ENCODE assay signal across 8 mouse cellular contexts in genomic region chr4:155653451-155654182, GRCm38 (mm10). TPM values are rescaled to one million over a fixed set of nuclear protein-coding genes. Genes with fewer than 3 reads are reported as not detected.
A peak's percentile ranks its signal among the peaks of the same experiment; 100 is the strongest.
DNase-seq lines count a peak whose midpoint lies in the region; ATAC-seq and TF ChIP-seq lines count a peak whose summit lies in the region.

No protein-coding gene starts in this region.

- peak overlapping the region; percentile 82 for H3K9ac ChIP-seq in embryonic facial prominence, embryonic 13.5 days
- peak overlapping the region; percentile 71 for H3K9ac ChIP-seq in hindbrain, embryonic 13.5 days
- H3K9ac ChIP-seq in liver, embryonic 14.5 days (replicated peaks) = no peak overlapping the region

- no peaks in the 10 kb centered on the region for H3K9me3 ChIP-seq in embryonic facial prominence, embryonic 13.5 days
- H3K9me3 ChIP-seq in hindbrain, embryonic 13.5 days = no peaks in the 10 kb centered on the region
- no peaks in the 10 kb centered on the region for H3K9me3 ChIP-seq in liver, embryonic 14.5 days (ENCODE audit: control insufficient read depth, low read length)

- intact Hi-C loops in gastrocnemius, adult 2 months (cut with DNase I) = no loop called here

- ATAC-seq in embryonic facial prominence, embryonic 13.5 days (ENCODE audit: insufficient number of reproducible peaks, insufficient read depth, low FRiP score, low TSS enrichment, low read depth) = no peak
- ATAC-seq in hindbrain, embryonic 13.5 days (ENCODE audit: low FRiP score) = no peak
- ATAC-seq in liver, embryonic 14.5 days (ENCODE audit: insufficient read depth) = no peak

- peaks cover 44% of the 10 kb centered on the region for H3K4me1 ChIP-seq in embryonic facial prominence, embryonic 13.5 days
- H3K4me1 ChIP-seq in hindbrain, embryonic 13.5 days (replicated peaks) = peaks cover 34% of the 10 kb centered on the region
- no peaks in the 10 kb centered on the region for H3K4me1 ChIP-seq in liver, embryonic 14.5 days (replicated peaks; ENCODE audit: control insufficient read depth in 2 of 2, insufficient read depth in 2 of 2, low read length in 1 of 2)

- peak overlapping the region; percentile 94 for H3K4me2 ChIP-seq in embryonic facial prominence, embryonic 13.5 days
- H3K4me2 ChIP-seq in hindbrain, embryonic 13.5 days = peak overlapping the region; percentile 66
- H3K4me2 ChIP-seq in liver, embryonic 14.5 days (ENCODE audit: low read depth) = no peak overlapping the region; the same call in none of the 2 replicates

- H3K27ac ChIP-seq in gastrocnemius, adult 2 months = peak overlapping the region; percentile 76
- 0 out of 2 replicates have a peak overlapping the region, but pooled peaks have one; percentile 33 for H3K27ac ChIP-seq in embryonic facial prominence, embryonic 13.5 days
- no peak overlapping the region for H3K27ac ChIP-seq in hindbrain, embryonic 13.5 days
- no peak overlapping the region for H3K27ac ChIP-seq in liver, embryonic 14.5 days

- peaks cover 58% of the 10 kb centered on the region for H3K27me3 ChIP-seq in embryonic facial prominence, embryonic 13.5 days
- peaks cover 73% of the 10 kb centered on the region for H3K27me3 ChIP-seq in hindbrain, embryonic 13.5 days
- H3K27me3 ChIP-seq in liver, embryonic 14.5 days (ENCODE audit: control insufficient read depth, insufficient read depth, low read length) = peaks cover 39% of the 10 kb centered on the region

- TF ChIP-seq CTCF in gastrocnemius, adult 2 months (IDR thresholded peaks at IDR 0.05) = peak; percentile 7; the same call in 1 of the 2 replicates
- 0 out of 2 replicates have a peak, but pooled peaks have one; percentile 20 for TF ChIP-seq CTCF in liver, embryonic 14.5 days (IDR thresholded peaks at IDR 0.05; ENCODE audit: low read depth)

- peak; percentile 51 for DNase-seq in gastrocnemius, adult 2 months
- DNase-seq in gastrocnemius, postnatal 25 days = no peak
- peak; percentile 54 for DNase-seq in ES-CJ7 (ENCODE audit: low read depth, low spot score)
- DNase-seq in liver, embryonic 14.5 days (ENCODE audit: low read depth in 3 of 3, low spot score in 3 of 3) = no peak
- peak; percentile 41 for DNase-seq in retina, embryonic 14.5 days (ENCODE audit: low spot score)
- DNase-seq in right cerebral cortex, postnatal 36 days (ENCODE audit: low spot score in 2 of 2) = no peak

- TF ChIP-seq EP300 in liver, embryonic 14.5 days (IDR thresholded peaks at IDR 0.05; ENCODE audit: low read depth) = no peak

- WGBS in embryonic facial prominence, embryonic 13.5 days = under 1% methylated on average over 31 of the region's 31 CpGs
- 2% methylated on average over 31 of the region's 31 CpGs for WGBS in hindbrain, embryonic 13.5 days
- 3% methylated on average over 31 of the region's 31 CpGs for WGBS in liver, embryonic 14.5 days (ENCODE audit: insufficient replicate concordance)

- H3K4me3 ChIP-seq in gastrocnemius, adult 2 months = peak overlapping the region; percentile 72
- peak overlapping the region; percentile 57 for H3K4me3 ChIP-seq in embryonic facial prominence, embryonic 13.5 days
- peak overlapping the region; percentile 35 for H3K4me3 ChIP-seq in hindbrain, embryonic 13.5 days
- no peak overlapping the region; a peak in 1 of 4 replicates for H3K4me3 ChIP-seq in liver, embryonic 14.5 days (ENCODE audit: insufficient read depth in 1 of 2, low read depth in 2 of 2, low read length in 2 of 2)

- peaks cover 64% of the 10 kb centered on the region for H3K36me3 ChIP-seq in embryonic facial prominence, embryonic 13.5 days
- H3K36me3 ChIP-seq in hindbrain, embryonic 13.5 days = peaks cover 71% of the 10 kb centered on the region
- peaks cover 18% of the 10 kb centered on the region for H3K36me3 ChIP-seq in liver, embryonic 14.5 days (replicated peaks; ENCODE audit: control insufficient read depth, insufficient read depth, low read depth)

RNA-seq across cellular contexts. Expression of gene Mmp23, which starts 0.4 kb away (rescaled TPM):
- 1 to 10 TPM in 1 of 2 experiments, under 1 TPM in 1; 0.64 to 3.0 TPM for total RNA-seq in gastrocnemius, adult 2 months (2021)
- 1 to 10 TPM; 3.0 to 5.0 TPM for total RNA-seq in gastrocnemius, postnatal 25 days (2021)
- polyA plus RNA-seq in embryonic facial prominence, embryonic 13.5 days (2015; fragmentation: Nextera tagmentation; extraction: Ambion mirVana) = 24.8 and 26.1 TPM in 2 replicates
- polyA plus RNA-seq in hindbrain, embryonic 13.5 days (2015; fragmentation: Nextera tagmentation; extraction: Ambion mirVana) = 3.9 and 4.5 TPM in 2 replicates
- polyA plus RNA-seq in liver, embryonic 14.5 days (2012; rRNA removed) = 3.4 and 5.4 TPM in 2 replicates
- 2.8 TPM in 2 replicates for polyA plus RNA-seq in liver, embryonic 14.5 days (2014; fragmentation: Nextera tagmentation; extraction: Ambion mirVana)

RNA-seq across cellular contexts. Expression of gene Gm10563, which starts 8.4 kb away (rescaled TPM):
- not detected for total RNA-seq in gastrocnemius, adult 2 months (2021)
- not detected for total RNA-seq in gastrocnemius, postnatal 25 days (2021)
- polyA plus RNA-seq in embryonic facial prominence, embryonic 13.5 days (2015; fragmentation: Nextera tagmentation; extraction: Ambion mirVana) = not detected in 2 replicates
- not detected in 2 replicates for polyA plus RNA-seq in hindbrain, embryonic 13.5 days (2015; fragmentation: Nextera tagmentation; extraction: Ambion mirVana)
- polyA plus RNA-seq in liver, embryonic 14.5 days (2012; rRNA removed) = not detected in 2 replicates
- polyA plus RNA-seq in liver, embryonic 14.5 days (2014; fragmentation: Nextera tagmentation; extraction: Ambion mirVana) = not detected in 2 replicates

RNA-seq across cellular contexts. Expression of gene Mib2, which starts 15.4 kb away (rescaled TPM):
- total RNA-seq in gastrocnemius, adult 2 months (2021) = 10 to 100 TPM; 17.7 to 19.8 TPM
- total RNA-seq in gastrocnemius, postnatal 25 days (2021) = 10 to 100 TPM; 14.4 to 14.5 TPM
- 36.1 and 36.7 TPM in 2 replicates for polyA plus RNA-seq in embryonic facial prominence, embryonic 13.5 days (2015; fragmentation: Nextera tagmentation; extraction: Ambion mirVana)
- 39.4 and 40.3 TPM in 2 replicates for polyA plus RNA-seq in hindbrain, embryonic 13.5 days (2015; fragmentation: Nextera tagmentation; extraction: Ambion mirVana)
- 4.8 and 4.9 TPM in 2 replicates for polyA plus RNA-seq in liver, embryonic 14.5 days (2012; rRNA removed)
- 1.8 and 1.9 TPM in 2 replicates for polyA plus RNA-seq in liver, embryonic 14.5 days (2014; fragmentation: Nextera tagmentation; extraction: Ambion mirVana)

RNA-seq across cellular contexts. Expression of gene Cdk11b, which starts 29.0 kb away (rescaled TPM):
- 10 to 100 TPM; 28.4 to 32.0 TPM for total RNA-seq in gastrocnemius, adult 2 months (2021)
- total RNA-seq in gastrocnemius, postnatal 25 days (2021) = 10 to 100 TPM; 25.9 to 26.1 TPM
- polyA plus RNA-seq in embryonic facial prominence, embryonic 13.5 days (2015; fragmentation: Nextera tagmentation; extraction: Ambion mirVana) = 73.9 and 76.4 TPM in 2 replicates
- 65.2 and 65.8 TPM in 2 replicates for polyA plus RNA-seq in hindbrain, embryonic 13.5 days (2015; fragmentation: Nextera tagmentation; extraction: Ambion mirVana)
- polyA plus RNA-seq in liver, embryonic 14.5 days (2012; rRNA removed) = 12.6 and 21.4 TPM in 2 replicates
- 16.3 and 19.4 TPM in 2 replicates for polyA plus RNA-seq in liver, embryonic 14.5 days (2014; fragmentation: Nextera tagmentation; extraction: Ambion mirVana)

RNA-seq across cellular contexts. Expression of gene Fndc10, which starts 40.5 kb away (rescaled TPM):
- total RNA-seq in gastrocnemius, adult 2 months (2021) = 1 to 10 TPM; 1.0 to 1.5 TPM
- total RNA-seq in gastrocnemius, postnatal 25 days (2021) = 1 to 10 TPM; 1.5 to 1.7 TPM
- polyA plus RNA-seq in embryonic facial prominence, embryonic 13.5 days (2015; fragmentation: Nextera tagmentation; extraction: Ambion mirVana) = 6.5 and 8.7 TPM in 2 replicates
- 7.5 and 7.9 TPM in 2 replicates for polyA plus RNA-seq in hindbrain, embryonic 13.5 days (2015; fragmentation: Nextera tagmentation; extraction: Ambion mirVana)
- polyA plus RNA-seq in liver, embryonic 14.5 days (2012; rRNA removed) = 0.58 and 0.87 TPM in 2 replicates
- polyA plus RNA-seq in liver, embryonic 14.5 days (2014; fragmentation: Nextera tagmentation; extraction: Ambion mirVana) = 0.10 and 0.15 TPM in 2 replicates

Comparison
In these comparisons a context has a peak if more than half of its experiments do, and no peak if none do; other contexts are left out.
1. DNase-seq: peak in gastrocnemius, adult 2 months (single experiment), ES-CJ7 (single experiment) and retina, embryonic 14.5 days (single experiment); none in gastrocnemius, postnatal 25 days (single experiment), liver, embryonic 14.5 days (0 of 3) and right cerebral cortex, postnatal 36 days (0 of 2).
2. H3K27ac ChIP-seq: peak in gastrocnemius, adult 2 months (single experiment) and embryonic facial prominence, embryonic 13.5 days (single experiment); none in hindbrain, embryonic 13.5 days (single experiment) and liver, embryonic 14.5 days (single experiment).
3. H3K4me3 ChIP-seq: peak in gastrocnemius, adult 2 months (single experiment), embryonic facial prominence, embryonic 13.5 days (single experiment) and hindbrain, embryonic 13.5 days (single experiment); none in liver, embryonic 14.5 days (0 of 2).